Mouse (Mus musculus): ENCODE results near the gene Cmtm3. TPM values are rescaled to one million over a fixed set of nuclear protein-coding genes. Genes with fewer than 3 reads are reported as not detected.

The Cmtm3 gene
- total RNA-seq, 2 experiments from 2014 or later: 14.6 to 19.4 TPM

GRCm38 (mm10) chr8:104374864-104375846 is 35.9 kb downstream of the Cmtm3 start:
- intact Hi-C loops (cut with DNase I): no loop called here
- no peak for DNase-seq (ENCODE audit: low spot score)

DNA sequence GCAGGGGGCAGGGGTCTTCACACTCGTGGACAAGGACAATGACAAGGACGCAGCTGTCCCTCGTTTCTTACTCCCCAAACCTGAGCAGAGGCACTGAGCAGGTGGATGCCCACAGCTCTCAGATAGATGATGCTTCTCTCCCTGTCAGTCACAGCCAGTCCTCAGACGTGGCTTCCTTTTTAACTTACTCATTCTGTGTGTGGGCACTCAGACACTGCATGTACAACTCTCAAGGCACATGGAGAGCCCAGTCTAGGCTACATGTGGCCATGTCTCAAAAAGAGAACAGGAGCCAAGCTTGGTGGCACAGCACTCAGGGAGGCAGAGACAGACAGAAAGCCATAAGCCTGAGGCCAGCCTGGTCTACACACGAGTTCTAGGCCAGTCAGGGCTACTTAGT is 36.7 kb downstream of the Cmtm3 start:
- DNase-seq (ENCODE audit: low spot score): no peak
- intact Hi-C loops (cut with DNase I): no loop called here

DNA sequence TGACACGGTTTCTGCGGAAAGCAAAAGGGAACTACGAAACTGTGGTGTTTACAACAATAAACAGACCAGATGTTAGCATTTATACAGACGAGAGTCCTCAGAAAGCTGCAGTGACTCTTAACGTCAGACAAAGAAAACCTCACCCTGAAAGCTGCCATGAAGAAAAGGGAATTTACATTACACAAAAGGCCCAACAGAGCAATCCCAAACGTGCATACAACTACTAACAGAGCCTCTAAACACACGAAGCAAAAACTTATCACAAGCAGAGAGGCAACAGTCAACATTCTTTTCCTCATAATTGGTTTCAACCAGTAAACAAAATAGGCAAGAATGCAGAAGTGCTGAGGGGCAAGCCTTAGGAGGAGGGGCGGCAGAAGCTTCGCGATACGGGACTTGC is 37.5 kb downstream of the Cmtm3 start:
- no peak for DNase-seq (ENCODE audit: low spot score)

DNA sequence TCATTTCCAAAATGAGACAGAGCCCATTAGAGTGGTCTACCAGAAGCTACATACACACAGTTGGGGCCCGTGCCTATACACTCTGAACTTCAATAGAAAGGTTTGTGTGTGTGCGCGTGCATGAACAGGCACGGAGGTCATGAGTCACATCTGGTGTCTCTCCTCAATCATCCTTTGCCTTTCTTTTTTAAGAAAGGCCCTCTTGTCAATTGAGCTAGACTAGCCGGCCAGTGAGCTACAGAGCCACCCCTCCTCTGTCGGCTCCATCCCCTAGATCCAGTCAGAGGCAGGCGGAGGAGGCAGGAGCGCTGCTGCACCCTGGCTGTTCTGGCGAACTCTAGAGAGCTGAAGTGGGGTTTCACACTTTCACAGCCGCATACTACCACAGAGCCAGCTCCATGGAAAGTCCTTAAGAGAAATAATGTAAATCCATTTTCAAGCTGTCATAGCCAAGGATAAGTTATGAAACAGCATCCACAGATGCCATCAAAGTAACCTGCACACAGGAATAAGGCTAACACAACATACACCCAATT is 40.2 kb downstream of the Cmtm3 start:
- DNase-seq (ENCODE audit: low spot score): no peak
- intact Hi-C loops (cut with DNase I): no loop called here

More for the DNA sequence above, 37.5 kb downstream of the Cmtm3 start:
- intact Hi-C loops (cut with DNase I): no loop called here

DNA sequence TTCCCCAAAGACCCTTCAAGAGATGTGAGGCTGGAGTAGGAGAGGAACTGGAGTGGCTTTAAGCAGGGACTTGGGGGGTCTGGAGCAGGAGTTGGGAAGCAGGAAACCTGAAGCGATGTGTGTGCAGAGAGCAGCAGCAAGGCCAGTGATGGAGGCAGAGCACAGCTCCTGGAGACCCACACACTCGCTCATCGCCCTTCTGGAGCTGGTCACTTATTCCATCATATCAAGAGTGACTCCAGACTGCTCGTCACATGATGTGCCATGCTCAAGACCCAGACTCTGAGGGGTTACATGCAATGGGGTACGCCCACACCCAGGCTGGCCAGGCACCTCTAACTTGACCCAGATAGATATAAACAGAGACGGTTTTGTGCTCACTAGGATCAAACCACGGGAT is 41.1 kb downstream of the Cmtm3 start:
- intact Hi-C loops (cut with DNase I): no loop called here
- no peak for DNase-seq (ENCODE audit: low spot score)

- intact Hi-C loops (cut with DNase I): no loop called here
- DNase-seq (ENCODE audit: low spot score): no peak
Observed at GRCm38 (mm10) chr8:104380961-104381411, 41.8 kb downstream of the Cmtm3 start.

DNA sequence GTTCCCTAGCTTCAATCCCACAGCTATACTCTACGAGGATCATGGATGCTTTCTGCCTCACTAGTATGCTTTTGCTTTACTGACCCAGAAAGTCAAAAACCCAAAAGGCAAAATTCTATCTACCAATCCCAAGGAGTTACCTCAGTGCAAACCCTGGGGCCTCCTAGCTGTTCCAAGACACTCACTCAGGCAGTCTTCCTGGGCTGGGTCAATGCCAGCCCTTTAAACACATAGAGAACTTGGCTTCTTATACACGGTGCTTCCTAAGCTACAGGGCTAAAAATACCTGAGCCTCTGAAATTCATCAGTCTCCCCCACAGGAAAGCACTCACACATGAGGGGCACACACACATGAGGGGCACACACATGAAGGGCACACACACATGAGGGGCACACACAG is 44.1 kb downstream of the Cmtm3 start:
- intact Hi-C loops (cut with DNase I): no loop called here

DNA sequence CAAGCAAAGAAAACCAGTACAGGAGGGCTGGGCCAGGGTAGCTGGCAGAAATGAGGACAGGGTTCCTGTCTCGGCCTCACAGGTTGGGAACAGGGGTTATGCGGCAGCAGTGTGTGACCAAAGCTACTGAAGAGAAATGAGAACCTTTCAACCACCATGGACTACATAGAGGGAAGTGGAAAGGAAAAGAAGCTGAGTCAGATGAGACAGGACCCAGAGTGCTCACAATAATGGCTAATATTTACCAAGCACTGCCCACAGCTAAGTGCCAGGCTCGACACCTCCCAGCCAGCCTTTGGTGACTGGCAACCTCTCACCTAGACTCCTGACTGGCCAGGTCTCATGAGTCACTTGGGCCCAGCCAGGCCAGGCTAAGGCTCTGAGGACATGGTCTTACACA is 44.8 kb downstream of the Cmtm3 start:
- DNase-seq (ENCODE audit: low spot score): no peak
- intact Hi-C loops (cut with DNase I): no loop called here

More for the DNA sequence above, 44.1 kb downstream of the Cmtm3 start:
- no peak for DNase-seq (ENCODE audit: low spot score)

DNA sequence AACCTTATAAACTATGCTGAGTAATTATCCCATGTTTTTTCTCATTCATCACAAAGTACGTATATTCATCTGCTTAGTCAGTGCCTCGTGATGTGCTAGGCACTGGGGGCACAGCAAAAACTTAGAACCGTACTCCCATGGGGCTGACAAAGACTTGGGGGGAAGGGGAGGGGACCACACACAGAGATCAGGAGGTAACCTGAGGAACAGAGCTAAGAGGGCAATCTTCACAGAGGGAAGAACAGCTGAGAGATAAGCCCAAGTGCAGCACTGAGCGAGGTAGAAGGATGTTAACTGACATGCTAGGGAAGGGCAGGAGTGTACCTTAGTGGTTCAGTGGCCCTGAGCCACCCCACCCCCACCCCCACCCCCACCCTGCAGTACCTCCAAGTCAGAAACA is 47.5 kb downstream of the Cmtm3 start:
- no peak for DNase-seq (ENCODE audit: low spot score)
- intact Hi-C loops (cut with DNase I): no loop called here

DNA sequence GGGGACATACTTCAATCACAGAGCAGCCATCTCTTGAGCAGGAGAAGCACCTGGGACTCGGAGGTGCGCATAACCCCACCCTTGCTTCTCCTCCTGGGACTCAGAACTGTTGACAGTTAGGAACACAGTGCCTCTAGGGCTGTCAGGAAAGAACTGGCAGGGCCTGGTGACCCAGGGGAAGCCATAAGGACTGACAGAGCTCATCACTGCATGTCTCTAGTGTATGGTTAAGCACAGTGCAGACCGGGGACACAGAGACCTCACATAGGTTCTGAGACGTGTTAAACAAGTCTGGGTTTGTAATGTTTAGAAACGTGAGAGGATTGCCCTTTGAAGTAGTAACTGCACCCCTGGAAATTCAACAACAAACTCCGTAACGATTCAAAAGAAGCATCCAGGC is 48.3 kb downstream of the Cmtm3 start:
- DNase-seq (ENCODE audit: low spot score): no peak
- intact Hi-C loops (cut with DNase I): no loop called here

DNA sequence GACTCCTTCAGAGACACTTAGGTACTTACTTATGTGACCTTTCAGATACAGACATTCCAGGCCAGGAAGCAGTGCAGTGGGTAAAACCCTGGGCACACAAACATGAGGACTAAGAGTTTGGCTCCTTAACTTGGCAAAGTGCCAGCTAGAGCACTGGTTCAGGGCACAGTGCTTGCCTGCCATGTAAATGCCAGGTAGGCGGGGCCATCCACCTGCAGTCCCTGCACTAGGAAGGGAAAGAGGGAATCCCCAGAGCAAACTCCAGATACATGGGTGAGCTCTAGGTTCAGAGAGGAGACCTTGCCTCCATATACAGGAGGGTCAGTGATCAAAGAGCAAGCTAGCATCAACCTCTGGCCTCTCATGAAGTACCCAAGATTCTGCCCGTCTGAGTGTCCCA is 48.8 kb downstream of the Cmtm3 start:
- intact Hi-C loops (cut with DNase I): no loop called here
- no peak for DNase-seq (ENCODE audit: low spot score)

DNA sequence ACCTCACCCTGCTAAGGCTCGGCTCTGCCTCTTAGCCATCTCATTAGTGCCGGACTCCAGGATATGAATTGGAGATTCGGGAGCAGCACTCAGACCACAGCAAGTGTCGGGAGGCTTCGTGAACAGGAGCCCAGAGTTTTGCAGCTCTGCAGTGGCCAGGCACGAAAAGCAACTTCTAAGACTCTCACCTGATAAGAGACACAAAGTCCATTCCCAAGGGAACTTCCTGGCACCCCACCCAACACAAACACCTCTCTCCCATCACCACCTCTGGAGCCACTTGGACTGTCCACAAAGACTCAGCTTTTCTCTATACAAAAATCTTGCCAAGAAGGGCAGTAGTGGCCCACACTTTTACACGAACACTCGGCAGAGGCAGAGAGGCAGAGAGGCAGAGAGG is 51.0 kb downstream of the Cmtm3 start:
- intact Hi-C loops (cut with DNase I): loop anchor here (5.0 kb wide), 1 partner anchor 43 kb away; no protein-coding TSS in a partner anchor
- no peak for DNase-seq (ENCODE audit: low spot score)

GRCm38 (mm10) chr8:104393139-104393538 is 53.9 kb downstream of the Cmtm3 start:
- intact Hi-C loops (cut with DNase I): loop anchor here (5.0 kb wide), 1 partner anchor 46 kb away; no protein-coding TSS in a partner anchor

DNA sequence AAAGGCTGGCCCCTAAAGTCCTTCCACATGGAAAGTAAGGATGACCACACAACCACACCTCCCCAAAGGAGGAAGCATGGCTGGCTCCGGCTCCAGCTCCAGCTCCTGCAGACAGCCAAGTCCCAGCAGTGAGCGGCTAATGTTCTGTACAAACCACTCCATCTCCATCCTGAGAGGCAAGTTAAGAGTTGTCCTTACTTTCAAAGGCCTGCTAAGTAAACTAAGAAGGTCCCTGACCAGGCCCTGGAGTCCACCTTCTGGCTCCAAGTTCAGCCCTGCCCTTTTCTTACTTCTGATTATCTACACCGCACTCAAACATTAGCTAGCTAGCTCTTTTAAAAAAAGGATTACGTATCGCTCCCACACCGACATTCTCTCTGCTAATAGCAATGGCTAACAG is 54.6 kb downstream of the Cmtm3 start:
- intact Hi-C loops (cut with DNase I): loop anchor here (1.0 to 5.0 kb wide), 3 partner anchors 39 to 49 kb away; partner anchors contain the start of gene Dync1li2
- no peak for DNase-seq (ENCODE audit: low spot score)

More at GRCm38 (mm10) chr8:104393139-104393538, 53.9 kb downstream of the Cmtm3 start:
- DNase-seq (ENCODE audit: low spot score): no peak

DNA sequence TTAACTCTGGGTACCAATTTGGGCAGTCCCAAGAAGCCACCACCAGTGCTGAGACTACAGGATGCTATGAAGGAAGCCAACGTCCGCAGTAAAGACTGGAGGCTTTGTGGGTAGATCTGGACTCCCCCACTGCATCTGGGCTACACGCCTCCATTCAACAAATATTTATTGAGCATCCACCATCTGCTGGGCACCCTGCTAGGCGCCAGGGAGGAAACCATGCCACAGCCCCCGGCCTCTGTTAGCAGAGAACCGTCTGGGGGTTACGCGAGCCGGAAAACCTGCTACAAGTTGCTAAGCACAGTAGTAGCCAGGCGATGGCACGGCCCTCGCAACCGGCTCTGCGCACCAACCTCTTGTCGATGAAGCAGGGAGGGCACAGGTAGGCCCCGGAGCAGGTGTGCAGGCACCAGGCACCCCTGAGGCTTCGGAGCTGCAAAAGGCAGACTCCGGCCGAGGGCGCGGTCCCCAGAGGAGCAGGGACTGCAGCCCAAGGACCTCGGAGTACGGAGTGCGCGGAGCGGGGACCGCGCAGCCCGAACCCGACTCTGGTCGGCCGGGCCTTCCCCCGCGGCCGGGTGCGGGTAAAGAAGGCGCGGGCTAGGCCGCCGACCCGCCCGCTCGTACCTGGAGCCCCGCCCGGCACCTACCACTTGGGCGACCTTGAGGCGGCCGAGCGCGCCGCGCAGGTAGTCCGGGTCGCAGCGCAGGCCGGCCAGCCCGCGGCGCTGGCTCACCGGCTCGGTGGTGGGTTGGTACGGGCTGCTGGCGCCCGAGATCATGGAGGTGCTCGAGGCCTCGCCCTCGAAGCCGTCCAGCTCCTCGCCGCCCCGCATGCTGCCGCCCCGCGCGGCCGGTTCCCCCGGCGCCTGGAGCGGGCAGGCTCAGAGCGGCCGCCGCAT is 55.8 kb downstream of the Cmtm3 start:
- intact Hi-C loops (cut with DNase I): loop anchor here (1.0 to 5.0 kb wide), 3 partner anchors 37 to 48 kb away; partner anchors contain the start of gene Dync1li2
- DNase-seq (ENCODE audit: low spot score): peak; percentile 20

- intact Hi-C loops (cut with DNase I): loop anchor here (2.0 kb wide), 1 partner anchor 47 kb away; the partner anchor contains the start of gene Dync1li2
- DNase-seq (ENCODE audit: low spot score): peak; percentile 23
Observed at GRCm38 (mm10) chr8:104395703-104396357, 56.6 kb downstream of the Cmtm3 start, which contains the start of gene Cmtm4. Gene Cmtm4 (minus strand): TSS chr8:104395807.

Data from heart, postnatal 25 days (tissue).